Mouse (Mus musculus): ENCODE results near the gene Hemk1.

- TF ChIP-seq CTCF (IDR thresholded peaks at IDR 0.05; ENCODE audit: insufficient read depth, low read depth, low read length) = no peak
- TF ChIP-seq POLR2A (IDR thresholded peaks at IDR 0.05; ENCODE audit: insufficient read depth, low read depth, low read length) = no peak
Measured at GRCm38 (mm10) chr9:107279378-107280321, 58.5 kb downstream of the Hemk1 start.
